Mouse (Mus musculus): Measurements from ENCODE around the gene B3gnt3.

GRCm38 (mm10) chr8:71682832-71683231 lies 18.8 kb downstream of the B3gnt3 start:
- no peak for TF ChIP-seq POLR2A (IDR thresholded peaks at IDR 0.05; ENCODE audit: borderline replicate concordance, insufficient read depth, low read length)
- no peak for TF ChIP-seq CTCF (IDR thresholded peaks at IDR 0.05; ENCODE audit: borderline replicate concordance, insufficient read depth, low read depth, low read length)

Data from cerebellum, adult 2 months (tissue).